Mouse (Mus musculus) kidney, adult 8-10 months (tissue): ENCODE measurements around the gene Tyw1.

Source experiments
- DNase-seq, 2 experiments: peaks; one replicate each; pipeline ENCODE4 v3.0.0; 2022

Gene Tyw1

DNA sequence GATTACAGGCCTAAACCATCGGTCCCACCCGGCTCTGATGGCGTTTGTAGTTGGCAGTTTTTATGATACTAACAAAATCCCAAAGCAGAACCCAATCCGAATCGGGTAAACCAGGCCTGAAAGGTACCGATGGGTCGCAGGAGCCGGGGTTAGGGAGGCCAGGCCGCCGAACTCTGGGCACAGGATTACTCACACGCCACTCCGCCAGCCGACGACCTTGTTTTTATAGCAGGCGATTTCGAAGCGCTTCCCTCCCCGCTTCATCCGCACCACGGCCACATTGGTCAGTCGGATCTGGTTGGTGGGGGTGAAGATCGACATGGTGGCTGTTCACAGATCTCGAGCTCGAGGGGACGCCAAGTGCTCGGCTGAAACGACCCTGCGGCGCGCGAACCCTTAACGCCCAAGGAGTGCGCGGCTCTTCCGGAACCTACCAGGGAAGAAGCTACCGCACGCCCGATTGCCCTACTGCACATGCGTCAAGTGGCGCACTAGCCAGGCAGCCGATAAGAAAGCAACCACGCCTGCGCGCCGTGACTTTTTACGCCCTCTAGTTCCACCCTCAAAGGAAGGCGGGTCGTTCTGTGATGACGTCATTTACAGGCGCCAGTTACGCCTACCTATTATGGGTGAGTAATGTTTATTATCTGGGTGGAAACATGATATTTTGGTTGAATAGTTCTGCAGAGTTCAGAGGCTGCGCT lies at the start of gene Tyw1, which contains the start of gene Sbds:
Tyw1 (plus strand) TSS at position 603 of the 704 bp plus-strand sequence.
Sbds (minus strand) TSS at position 514 of the 704 bp plus-strand sequence.
- DNase-seq, result peak; percentile 98 to 99

DNA sequence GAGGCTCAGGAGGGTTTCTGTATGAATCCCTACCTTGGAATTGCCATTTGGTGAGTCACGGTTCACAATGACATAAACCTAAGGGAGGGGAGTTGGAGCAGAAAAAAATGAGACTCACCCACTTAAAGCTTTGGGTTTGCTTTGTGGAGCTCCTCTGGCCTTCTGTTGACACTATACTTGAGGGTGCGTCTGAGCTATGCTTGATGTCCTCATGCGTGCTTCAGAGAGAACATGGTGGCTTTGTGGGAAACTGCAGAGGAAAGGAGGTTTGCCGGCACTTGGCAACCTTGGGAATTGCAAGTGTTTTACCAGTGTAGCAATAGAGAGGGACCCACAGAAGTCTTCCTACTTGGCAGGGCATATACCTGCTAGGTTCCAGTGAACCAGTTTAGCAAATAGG lies 48.1 kb upstream of the Tyw1 start:
- DNase-seq, result no peak

DNA sequence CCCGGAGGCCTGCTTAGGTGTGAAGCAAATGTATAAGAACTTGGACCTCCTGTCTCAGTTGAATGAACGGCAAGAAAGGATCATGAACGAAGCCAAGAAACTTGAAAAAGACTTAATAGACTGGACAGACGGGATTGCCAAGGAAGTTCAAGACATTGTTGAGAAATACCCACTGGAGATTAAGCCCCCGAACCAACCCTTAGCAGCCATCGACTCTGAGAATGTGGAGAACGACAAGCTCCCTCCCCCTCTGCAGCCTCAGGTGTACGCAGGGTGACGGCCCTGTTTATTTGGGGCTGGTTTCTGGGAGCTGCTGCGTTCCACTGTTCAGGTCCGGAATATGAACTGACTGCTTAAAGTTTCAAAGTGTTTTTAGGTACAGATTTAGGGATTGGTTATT lies 42.5 kb upstream of the Tyw1 start:
- DNase-seq, result no peak

DNA sequence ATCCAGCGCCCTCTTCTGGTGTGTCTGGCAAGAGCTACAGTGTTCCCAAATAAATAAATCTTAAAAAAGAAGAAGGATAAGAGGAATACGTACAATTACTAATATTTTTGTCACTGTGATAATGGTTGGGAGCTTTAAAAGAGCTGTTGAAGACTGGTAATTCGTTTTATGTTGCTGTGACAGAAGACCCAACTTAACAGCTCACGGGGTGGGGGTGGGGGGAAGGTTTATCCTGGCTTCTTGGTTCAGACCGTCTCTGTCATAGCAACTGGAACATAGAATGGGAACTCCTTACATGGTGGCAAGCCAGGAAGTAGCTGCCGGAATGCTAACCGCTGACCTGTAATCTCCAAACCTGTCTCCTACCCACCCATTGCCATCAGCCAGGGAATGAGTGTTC lies 38.6 kb upstream of the Tyw1 start, which contains the start of gene Tmem248:
Tmem248 (plus strand) TSS at position 301 of the 400 bp plus-strand sequence.
- DNase-seq, result no peak

DNA sequence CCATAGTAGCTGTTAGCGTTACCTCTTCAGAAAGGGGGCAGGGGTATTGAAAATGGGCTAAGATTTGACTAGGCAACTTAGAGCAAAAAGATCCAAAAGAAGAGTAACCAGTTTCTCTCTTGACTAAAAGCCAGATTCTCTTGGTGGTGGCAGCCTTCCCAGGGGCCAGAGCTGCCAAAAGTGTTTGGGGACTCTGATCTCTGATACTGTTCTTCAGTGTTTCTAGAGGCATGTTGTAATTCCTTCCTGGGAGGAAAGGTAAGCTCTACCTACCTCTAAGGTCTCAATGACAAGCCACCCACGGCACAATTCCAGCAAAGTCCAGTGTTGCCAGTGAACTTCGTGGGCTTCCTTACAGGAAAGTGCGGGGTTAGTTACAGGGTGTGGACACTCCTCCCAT lies 38.0 kb upstream of the Tyw1 start:
- peak in 1 of 2 experiments; percentile 16 for DNase-seq

DNA sequence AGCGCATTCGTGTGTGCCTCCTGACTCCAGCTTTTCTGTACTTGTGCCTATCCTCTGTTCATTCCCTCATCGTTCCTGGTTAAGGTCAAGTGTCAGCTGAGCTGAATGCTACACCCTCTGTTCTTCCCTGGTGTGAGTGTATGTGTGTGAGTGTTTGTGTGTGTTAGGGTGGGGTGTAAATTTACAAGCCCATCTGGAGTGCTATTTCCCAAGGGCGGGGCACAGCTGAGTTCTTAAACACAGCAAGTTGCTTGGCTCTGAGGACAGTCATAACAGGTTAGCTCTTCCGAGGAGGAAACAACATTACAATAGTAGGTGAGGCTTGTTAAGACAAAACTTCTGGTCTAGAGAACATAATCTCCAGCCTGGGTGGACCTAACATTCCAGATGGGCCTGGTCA lies 37.1 kb upstream of the Tyw1 start:
- no peak for DNase-seq

DNA sequence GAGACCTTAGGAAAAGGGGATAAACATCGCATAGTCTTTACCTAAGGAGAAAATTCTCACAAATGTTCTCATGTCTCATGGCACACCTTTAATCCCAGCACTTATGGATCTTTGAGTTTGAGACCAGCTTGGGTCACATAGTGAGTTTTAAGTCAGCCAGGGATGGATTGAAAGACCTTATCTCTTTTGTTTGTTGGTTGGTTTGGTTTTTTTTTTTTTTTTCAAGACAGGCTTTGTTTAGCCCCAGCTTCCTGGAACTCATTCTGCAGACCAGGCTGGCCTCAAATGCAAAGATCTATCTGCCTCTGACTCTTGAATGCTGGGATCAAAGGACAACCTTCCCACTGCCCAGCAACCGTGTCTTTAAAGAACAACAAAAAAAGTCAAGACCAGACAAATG lies 34.1 kb upstream of the Tyw1 start:
- peak in 1 of 2 experiments; percentile 18 for DNase-seq

DNA sequence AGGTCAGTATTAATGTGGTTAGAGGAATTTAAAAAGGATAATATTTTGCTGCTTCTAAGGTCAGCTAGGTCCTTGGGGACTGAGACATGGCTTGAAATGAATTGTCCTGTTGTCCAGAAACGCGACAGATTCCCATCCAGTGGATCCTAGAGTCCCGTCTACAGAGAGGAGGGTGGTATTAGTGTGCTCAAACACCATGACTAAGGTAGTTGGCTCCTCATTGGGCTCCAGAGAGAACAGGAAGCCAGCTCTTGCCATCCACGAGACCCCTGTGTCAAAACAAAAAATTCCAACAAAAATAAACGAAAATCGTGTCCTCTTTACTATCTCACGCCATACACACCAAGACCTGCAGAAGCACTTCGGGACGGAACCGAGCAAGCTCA lies 33.7 kb upstream of the Tyw1 start:
- DNase-seq, result no peak

DNA sequence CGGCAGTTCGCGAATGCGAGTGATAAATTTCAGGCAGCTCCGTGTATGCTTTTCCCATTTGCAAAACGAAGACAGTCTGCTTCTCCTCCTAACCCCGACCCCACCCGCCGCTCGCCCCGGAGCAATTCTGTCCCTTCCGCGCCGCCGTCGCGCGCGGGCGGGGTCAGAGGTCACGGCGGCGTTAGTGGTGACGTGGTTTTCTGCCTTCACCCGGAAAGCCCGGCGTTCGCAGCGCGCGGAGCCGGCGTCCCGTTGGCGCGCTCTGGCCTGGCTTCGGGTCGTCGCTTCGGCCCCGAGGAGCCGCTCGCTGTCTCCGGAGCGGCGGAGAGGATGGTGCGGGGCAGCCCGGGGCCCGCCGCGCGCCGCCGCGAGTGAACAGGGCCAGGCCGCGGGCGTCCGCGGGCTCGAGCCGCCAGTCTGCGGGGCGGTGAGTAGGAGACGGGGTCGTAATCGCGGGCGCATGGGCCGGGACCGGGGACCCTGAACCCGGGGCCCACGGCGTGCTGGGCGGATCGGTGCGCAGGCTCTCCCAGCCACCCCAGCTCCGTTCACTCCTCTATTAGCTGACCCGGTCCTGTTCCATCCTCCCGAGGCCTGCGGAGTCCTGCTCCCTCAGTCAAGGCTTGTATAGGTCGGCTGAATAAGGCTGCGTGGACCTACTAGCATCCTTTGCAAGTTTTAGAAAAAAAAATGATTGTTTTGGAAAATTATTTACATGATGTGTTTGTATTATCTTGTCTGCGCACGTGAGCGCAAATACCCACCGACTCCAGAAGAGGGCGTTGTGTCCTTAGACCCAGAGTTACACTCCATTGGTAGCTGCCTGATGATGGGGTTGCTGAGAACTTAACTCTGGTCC lies 33.0 kb upstream of the Tyw1 start:
- DNase-seq, result peak; percentile 89 to 91

DNA sequence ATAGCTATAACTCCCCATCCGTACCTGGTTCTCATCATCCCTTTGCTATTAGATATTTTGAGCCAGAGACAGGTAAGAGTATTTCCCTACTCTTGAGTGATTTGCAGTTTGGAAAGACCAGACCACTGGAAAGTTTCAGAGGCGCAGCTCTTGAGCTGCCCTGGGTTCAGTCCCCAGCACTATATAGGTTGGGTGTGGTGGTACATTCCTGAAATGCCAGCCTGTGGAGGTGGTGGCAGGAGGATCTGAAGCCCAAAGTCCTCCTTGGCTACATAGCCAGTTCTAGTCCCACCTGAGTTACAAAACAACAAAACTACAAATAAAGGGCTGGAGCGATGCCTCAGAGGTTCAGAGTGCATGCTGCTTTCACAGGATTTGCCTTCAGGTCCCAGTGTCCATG lies 28.6 kb upstream of the Tyw1 start:
- no peak for DNase-seq

DNA sequence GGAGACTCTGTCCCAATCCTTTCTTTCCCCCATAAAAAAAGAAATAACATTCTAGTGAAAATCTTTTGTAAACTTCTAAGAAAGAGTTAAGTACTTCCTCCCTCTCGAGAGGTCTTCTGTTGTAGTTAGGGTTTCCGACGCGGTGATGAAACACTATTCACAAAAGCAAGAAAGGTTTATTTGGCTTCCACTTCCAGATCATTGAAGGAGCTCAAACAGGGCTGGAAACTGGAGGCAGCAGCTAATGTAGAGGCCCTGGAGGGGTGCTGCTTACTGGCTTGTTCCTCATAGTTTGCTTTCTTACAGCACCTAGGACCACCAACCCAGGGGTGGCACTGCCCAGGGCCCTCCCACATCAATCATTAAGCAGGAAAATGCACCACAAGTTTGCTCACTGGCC lies 27.3 kb upstream of the Tyw1 start:
- no peak for DNase-seq

DNA sequence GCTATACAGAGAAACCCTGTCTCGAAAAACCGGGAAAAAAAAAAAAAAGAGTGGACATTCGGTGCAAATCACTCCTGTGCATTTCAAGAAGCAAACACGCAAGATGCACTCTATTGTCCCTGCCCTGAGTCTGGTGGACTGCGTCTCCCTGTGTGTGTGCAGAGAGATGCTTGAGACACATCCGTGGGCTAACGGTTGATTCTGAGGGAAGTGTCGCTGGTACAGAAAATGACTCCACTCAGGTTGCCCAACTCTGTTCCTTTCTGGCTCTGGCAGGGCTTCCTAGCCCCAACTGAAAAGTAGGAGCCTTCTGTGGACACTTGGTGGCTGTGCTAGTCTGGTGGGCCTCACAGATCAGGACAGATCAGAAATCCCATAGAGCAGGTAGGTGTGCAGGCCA lies 19.1 kb upstream of the Tyw1 start:
- DNase-seq, result no peak

DNA sequence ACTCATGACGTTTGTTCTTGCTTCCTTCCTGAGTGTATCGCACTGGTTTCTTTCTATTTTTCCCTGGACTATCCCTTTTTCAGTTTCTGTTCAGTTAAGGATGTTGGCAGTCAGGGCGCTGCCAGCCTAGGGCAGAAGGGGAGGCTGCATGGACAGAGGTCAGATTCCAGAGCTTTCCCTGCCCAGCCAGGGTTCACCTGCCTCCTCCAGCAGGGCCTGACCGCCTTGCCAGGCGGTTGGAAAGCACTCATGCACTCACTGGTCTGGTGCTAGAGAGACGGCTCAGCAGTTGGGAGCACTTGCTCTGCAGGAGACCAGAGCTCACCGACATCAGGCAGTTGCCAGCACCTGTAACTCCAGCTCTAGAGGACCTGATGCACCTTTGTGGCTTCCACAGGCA lies 16.2 kb upstream of the Tyw1 start:
- DNase-seq, result peak; percentile 74 to 75

DNA sequence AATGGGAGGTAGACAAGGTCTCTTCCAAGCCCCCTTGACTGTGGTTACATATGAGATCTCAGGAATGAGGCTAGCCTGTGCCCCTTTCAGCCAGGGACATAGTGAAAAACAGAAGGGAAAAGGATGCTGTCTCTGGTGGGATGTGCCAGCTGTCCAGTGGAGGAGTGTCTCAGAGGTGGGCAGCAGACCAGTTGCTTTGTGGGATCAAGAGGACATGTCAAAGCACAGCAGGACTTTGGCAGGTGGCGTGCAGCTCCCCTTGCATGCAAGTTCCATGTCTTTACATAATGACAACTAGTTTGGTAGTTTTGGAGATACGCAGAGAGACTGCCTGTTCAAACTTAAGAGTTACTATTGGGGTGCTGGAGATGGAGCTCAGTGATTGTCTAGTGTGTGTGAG lies 15.6 kb upstream of the Tyw1 start:
- no peak for DNase-seq

DNA sequence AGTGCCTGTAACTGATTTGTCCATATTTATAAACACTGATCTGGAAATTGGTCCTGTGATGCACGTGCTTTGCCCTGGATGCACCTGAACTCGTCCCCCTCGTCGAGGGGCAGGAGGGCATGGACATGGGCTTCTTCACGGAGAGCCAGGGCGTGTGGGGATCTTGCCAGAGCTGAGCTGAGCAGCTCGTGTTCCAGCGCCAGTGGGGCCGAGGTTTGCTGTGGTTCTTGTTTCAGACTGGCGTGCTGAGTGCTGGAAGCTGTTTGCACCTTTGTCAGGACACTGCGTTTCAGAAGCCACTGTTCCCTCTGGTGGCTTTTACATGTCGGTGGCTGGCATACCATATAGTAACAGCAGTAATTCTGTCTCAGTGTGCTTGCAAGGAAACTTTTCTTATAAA lies 14.0 kb upstream of the Tyw1 start:
- DNase-seq, result no peak

DNA sequence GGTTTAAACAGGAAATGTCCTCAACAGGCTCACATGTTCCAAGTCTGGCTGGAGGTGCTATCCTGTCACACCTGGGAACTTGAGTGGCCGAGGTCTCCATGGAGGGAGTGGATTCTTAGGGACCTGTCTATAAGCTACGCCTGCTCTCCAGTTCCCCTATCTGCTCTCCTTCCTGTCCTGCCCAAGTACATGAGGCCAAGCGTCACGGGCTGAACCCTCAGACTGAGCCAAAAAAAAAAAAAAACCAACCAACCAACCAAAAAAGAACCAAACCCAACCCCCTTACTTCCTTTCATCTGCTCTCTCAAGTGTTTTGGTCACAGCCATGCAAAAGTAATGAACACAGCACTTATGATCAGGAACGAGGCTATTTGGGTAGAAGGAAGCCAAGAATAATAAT lies 7.6 kb upstream of the Tyw1 start:
- no peak for DNase-seq

DNA sequence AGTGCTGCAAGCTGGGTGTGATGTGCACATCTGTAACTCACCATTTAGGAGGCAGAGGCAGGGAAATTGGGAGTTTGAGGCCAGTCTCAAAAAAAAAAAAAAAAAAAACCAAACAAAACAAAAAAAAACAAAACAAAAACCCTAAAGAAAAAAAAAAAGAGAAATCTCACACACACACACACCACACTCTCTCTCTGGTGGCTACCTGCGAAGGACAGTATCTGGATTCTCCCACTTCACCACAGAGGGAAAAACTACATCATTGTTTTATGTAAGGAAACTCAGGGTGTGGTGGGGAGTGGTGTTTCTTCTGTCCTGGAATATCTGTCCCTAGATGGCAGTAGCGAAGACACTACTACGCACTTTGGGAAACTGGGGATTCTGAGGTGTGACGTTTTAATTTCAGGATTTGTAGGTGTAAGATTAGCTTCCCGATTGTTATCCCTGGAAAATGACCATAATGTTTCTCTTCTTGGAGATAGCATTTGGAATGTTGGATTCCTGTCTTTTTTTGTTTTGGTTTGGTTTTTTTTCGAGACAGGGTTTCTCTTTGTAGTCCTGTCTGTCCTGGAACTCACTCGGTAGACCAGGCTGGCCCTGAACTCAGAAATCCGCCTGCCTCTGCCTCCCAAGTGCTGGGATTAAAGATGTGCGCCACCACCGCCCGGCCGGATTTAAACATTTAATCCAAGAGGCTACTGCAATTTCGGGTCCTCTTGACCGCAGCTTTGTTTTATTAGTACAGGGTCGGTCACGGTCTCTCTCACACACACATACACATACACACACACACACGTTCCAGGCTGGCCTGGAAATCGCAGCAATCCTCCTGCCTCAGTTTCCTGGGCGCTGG lies 1.0 kb upstream of the Tyw1 start:
- peak; percentile 32 to 45 for DNase-seq

DNA sequence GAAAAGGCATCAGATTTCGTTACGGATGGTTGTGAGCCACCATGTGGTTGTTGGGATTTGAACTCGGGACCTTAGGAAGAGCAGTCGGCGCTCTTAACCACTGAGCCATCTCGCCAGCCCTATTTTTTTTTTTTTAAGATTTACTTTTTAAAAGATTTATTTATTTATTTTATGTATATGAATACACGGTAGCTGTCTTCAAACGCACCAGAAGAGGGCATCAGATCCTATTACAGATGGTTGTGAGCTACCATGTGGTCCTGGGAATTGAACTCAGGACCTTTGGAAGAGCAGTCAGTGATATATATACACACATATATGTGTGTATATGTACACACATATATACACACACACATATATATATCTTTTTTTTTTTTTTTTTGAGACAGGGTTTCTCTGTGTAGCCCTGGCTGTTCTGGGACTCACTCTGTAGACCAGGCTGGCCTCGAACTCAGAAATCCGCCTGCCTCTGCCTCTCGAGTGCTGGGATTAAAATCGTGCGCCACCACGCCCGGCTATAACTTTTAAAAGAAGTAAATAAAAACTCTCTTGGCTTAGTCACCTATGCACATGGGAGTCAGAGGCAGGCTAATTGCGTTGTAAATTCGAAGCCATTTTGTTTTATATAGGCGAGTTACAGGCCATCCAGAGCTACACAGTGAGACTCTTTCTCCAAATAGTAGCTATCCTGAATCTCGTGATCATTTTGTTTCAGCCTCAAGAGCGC lies 543 bp downstream of the Tyw1 start:
- peak in 1 of 2 experiments; percentile 23 for DNase-seq

DNA sequence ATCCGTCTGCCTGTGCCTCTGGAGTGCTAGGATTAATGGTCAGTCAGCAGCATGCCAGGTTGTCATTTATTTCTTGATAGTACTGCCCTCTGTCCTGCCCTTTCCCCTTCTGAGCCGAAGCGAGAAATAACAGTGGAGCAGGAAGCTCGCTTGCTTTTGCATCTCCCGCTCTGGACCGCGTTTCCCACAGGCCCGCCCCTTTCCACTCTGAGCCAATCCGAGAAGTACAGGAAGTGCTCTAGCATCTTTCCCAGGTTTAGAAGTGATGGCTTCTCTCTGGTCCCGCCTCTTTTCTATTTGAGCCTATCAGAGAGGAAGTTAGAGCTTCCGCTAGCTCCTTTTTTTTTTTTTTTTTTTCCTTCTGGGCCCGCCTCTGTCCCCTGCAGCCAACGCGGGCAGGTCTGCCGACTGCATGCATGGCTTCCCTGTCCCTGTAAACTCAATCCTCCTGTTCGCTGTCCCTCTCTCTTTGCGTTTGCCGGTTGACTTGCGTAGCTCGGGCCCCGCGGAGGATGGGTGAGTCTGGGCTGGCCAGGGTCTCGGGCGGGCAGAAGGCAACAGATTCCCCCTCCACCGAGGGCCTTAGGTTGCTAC lies 1.4 kb downstream of the Tyw1 start:
- DNase-seq, result peak; percentile 98 to 99

DNA sequence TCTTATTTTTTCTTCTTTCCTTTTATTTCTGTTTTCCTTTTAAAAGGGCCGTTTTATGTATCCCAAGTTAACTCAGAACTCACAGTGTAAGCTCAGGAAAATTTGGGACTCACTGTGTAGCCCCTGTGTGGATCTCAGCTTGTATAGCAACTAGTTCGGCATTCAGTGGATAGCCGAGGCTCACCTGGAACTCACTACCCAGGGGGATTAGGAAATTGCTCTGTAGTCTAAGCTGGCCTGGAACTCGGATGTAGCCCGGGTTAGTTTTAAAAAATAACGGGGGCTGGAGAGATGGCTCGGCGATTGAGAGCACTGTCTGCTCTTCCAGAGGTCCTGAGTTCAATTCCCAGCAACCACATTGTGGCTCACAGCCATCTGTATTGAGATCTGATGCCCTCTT lies 1.9 kb downstream of the Tyw1 start:
- no peak for DNase-seq

DNA sequence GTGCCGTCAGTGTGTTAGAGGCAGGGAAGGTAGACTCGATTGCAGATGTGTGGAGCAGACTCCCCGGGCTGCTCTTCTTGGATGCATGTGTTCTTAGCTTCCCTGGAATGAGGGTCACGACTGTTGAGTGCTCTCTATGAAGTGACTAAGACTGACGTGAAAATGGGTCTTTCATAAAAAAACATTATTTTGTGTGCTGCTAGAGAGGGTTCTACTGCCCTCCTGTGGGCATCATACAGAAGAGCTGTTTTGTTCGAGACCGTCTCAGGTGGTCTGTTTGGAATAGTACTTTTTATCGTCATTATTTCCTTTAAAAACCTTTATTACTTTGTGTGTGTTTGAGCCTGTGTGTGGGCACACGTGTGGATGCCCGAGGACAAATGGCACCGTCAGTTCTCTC lies 8.0 kb downstream of the Tyw1 start:
- no peak for DNase-seq

DNA sequence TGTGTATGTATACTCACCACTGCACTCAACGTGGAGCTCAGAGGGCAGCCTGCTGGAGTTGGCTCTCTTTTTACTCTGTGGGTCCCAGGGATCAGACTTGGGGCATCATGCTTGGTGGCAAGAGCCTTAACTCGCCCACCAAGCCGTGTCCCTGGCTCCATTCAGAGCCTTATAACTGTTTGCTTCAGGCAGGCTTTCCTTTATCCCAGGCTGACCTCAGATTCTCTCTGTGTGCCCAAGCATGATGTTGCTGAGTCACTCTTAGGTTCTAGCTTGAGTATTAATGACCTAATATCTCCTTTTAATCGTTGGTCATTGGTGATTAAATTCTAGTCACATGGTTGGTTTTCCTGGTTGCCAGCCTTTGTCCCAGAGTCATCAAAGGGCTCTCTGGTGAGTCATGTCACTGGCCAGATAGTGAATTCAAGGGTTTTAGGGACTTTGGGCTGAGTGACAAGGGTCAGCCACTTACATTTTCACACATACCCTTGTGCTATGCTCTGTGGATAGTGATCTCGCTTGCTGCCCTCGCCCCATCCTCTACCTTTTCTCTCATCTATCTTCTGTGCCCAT lies 9.1 kb downstream of the Tyw1 start:
- DNase-seq, result no peak
